Mouse (Mus musculus) heart, postnatal 36 days (tissue): ENCODE measurements around the gene Rnf145. TPM values are rescaled to one million over a fixed set of nuclear protein-coding genes. Genes with fewer than 3 reads are reported as not detected.

Source experiments
- DNase-seq, 2 experiments: peaks; one replicate each; pipeline ENCODE4 v3.0.0; 2021 to 2022
- intact Hi-C: fragments of 180-260 bp; cut with DNase I; formaldehyde crosslinking; loops from one replicate; pipeline ENCODE4 v1.15.1; 2025
- total RNA-seq, 2 experiments: library from RNA; stranded (reverse); gene quantifications; 2 replicates each; pipeline ENCODE4 v1.2.3; 2021

The Rnf145 gene
- total RNA-seq, 2 experiments from 2014 or later = 16.5 to 18.5 TPM

DNA sequence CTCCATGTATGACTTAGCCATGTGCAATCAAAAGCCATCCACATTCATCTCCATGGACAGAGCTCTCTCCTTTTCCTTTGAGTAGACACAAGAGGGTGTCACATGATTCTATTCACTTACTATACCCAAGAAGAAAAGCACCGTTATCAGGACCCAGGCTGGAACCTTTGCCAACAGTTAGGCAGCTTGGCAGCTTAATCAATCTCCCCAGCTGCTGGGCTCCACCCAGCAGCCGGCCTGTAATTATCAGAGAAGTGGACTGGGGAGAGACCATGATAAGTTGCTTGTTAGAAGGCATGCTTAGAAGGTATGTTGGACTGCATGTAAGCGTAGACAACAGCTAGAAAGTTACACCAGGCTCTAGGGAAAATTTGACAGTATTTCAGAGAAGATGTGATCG, 9.9 kb upstream of the Rnf145 start:
- intact Hi-C loops = no loop called here
- no peak for DNase-seq

DNA sequence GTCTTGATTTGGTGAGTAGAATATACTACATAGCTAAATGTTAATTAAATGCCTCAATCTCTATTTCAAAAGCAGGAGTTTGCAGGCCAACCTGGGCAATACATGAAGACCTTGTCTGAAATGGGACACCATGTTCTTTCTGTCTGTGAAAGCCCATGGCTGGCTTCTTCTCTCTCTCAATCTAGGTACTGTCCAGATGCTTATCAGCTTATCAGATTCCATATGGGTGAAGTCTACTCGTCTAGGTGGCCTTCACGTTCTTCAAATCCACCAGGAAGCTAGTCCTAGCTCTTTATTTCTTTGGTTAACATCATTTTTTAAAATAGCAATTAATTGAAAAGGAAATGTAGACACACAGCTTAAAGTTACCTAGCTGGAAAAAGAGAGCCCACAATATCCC, 8.9 kb upstream of the Rnf145 start:
- no peak for DNase-seq
- intact Hi-C loops = no loop called here

DNA sequence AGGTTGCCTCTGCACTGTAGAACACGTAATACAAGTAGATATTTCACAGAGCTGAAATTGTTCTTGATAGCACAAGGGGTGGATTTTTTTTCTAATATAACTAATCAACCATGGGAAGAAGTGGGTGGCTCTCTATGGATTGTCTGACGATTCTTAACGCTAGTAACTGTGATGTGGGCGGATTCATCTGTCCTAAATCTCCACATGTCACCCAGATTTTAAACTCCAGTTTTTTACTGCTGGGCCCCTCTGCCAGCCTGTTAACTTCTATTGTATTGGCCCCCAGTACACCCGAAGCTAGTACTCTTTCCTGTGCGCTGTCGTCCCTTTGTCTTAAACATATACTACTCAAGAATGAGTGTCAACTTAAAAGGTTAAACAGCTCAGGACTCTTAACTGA, 8.4 kb upstream of the Rnf145 start:
- intact Hi-C loops = no loop called here
- DNase-seq = no peak

DNA sequence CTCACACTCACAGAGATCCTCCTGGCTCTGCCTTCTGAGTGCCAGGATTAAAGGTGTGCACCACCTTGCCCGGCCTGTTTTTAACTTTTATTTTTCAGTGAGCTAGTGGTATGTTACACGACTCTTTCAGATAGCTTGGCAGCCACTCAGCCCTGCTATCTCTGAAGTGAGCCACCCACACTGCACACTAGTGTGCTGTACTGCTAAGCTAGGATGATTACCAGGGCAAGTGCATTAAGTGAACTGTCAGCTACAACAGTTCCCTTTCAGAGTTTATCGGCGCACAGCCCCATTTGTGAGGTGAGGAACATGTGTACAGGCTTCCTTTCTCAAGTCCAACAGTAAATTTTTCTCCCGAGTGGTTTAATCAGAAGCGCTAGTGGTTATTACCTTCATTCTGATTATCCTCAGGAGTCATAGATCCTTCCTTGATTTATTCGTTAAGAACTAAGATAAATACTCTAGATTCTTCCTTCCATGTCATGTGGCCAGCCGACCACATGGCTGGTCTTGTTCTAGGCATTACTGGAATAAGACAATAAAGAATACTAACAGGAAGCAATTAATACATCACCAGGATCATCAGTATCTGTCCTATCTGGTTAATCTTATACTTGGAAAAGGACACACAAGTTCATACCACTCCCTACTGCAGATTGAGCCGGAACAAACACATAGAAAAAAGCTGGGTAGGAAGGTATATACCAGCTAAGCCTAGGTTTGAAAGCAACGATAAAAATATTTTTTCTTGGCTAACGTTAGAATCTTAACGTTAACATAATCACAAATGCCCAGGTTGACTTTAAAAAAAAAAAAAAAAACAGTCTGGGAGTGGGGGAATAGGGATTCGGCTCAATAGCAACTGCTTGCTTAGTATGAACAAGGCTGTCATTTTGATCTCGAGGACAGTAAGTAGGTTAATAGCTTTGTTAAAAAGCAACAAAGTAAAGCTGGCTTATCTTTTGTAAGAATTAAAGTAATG, 6.4 kb upstream of the Rnf145 start:
- intact Hi-C loops = no loop called here
- DNase-seq = no peak

DNA sequence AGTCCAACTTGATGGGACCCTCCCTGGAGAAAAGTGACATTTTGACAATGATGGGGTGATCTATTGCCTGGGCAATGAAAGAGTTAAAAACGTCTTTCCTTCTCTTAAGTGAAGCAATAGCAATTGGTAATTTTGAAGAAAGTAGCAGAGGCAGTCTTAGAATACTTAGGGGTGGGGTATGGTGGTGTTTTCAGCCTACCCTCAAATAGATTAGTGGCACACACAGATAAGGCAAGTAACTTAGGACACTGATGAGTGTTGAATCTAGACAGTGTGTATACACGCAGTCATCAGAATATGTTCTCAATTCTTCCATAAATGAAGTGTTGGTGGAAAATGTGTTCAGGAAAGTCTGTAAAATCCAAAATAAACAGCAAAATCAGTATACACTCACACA, 5.7 kb upstream of the Rnf145 start:
- no peak for DNase-seq
- intact Hi-C loops = no loop called here

DNA sequence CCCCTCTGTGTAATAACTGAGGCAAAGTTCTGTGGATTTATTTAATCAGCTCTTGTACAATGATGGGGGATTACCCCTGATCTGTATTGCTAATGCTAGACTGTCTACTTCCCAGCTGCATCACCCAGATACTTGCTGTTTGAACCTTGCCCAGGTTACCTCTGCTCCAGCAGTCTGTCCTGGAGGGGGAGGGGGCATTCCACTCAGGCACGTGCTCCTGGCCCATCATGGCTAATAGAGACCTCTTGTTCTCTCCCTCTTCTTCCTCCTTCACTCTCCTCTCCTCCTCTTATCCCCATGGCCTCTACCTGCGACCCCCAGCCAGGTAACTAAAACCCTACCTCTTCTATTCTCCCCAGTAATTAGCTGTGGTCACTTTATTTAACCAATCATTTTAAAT, 4.1 kb upstream of the Rnf145 start:
- intact Hi-C loops = no loop called here
- DNase-seq = no peak

DNA sequence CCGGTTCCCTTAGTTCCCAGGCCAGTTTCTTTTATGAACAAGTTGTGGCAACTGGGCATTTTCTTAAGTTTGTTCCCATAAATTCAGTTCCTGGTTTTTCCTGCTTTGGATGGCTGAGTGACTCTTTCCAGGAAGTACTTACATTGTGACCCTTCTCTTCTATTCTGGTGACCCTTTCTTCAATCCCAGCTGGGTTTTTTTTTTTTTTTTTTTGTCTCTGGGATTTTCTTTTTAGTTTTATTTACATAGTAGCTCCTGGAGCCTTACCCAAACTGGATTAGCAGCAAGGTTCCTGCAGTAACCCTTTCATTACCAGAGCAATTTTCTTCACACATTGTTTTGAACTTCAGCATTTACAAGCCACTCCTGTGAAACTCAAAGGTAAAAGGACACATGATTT, 2.4 kb upstream of the Rnf145 start:
- no peak for DNase-seq
- intact Hi-C loops = no loop called here

DNA sequence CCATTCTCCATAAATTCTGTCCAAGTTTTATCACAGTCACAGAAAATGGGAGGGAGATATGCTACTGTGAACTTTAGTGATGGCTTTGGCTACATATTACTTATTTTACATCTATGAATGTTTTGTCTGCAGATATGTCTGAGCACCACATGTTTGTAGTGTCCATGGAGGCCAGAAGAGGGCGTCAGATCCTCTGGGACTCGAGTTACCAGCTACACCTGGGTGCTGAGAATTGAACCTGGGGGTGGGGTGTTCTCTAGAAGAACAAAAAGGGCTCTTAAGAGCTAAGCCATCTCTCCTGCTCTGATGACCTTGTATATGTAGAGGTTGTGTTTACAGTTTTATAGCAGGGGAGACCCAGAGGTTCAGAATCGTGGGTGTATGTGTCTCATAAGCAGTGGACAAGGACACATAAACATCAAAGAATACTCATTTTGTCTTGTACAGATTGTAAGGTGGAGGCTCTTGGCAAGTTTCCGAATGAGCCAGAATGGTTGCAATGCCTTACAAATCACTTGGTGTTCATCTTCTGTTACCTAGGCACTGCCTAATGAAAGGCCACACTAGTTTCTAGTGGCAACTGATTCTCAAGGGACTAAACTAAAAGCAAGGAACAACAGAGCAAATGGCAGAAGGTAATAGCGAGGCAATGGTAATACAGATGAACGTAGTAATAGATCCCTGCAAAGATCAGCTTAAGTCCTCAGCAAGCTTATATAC, 1.0 kb upstream of the Rnf145 start:
- DNase-seq = no peak
- intact Hi-C loops = no loop called here

DNA sequence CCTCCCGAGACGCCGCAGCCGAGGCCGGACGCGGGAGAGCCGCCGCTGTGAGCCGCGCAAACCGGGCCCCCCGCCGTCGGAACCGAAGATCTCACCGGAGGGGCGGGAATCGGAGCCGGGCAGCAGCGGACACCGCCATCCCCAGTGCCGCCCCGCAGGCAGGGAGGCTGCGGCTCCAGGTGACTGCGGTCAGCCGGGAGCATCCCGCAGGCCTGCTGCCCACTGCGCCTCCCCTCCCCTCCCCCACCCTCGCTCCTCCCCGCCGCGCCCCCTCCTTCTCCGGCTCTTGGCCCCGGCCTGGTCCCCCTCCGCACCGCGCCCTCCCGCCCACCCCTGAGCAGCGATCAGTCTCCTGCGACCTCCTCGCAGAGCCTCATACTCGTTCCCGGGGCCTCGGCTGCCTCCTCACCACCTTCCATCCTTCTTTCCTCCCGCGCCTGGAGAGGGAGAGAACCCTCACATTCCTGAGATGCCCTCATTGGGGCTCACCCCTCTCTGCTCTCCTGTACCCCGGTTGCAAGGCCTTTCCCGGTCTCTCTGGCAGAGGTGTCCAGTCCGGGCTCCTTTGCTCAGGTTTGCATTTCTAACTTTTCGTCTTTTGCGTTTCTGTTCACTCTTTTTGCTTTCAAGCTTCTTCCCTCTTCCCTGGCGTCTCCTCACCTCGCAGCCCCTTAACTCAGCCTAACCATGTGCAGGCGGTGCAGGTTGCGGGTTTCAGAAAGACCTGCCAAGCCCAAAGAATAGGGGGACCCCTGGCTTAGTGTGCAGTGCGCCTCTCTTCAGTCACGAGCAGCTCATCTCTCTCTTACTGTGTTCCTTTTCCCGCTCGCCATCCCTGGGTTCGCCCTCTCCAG, 559 bp downstream of the Rnf145 start:
- peak; percentile 39 to 51 for DNase-seq
- intact Hi-C loops = no loop called here

DNA sequence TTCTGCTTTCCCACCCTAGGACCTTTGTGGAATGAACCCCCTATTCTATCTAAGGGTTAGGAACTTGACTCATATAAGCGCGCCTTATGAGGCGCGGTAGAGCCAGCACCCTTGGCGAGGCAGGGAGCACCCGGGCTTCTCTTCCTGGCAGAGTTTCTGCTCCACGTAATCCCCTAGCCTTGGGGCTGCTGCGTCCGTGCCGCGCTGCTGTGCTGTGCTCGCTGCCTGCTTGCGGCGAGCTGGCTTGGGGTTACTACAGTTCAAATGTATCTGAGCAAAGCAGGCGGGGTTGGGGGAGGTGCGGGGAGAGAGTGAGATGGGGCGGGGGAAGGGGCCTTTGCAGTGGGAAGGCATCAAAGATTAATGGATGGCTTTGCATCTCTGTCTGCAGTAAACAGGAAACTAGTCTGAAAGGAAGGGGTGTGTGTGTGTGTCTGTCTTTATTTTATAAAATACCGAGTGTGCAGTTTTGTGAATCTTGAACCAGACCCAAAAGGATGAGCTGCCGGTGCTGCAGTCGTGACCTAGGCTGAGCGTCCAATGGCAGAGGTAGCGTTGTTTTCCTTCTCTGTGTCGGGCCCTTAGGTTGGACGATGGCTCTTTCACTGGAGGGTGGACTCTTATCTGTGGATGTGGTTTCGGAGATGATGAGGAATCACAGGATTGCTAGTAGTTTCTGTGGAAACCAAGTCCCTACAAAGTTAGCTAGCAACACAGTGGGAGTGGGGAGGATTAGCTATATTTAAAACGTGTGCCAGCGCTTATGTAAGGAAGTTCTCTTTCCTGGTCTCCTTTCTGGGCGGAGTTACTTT, 1.4 kb downstream of the Rnf145 start:
- peak; percentile 68 to 73 for DNase-seq
- intact Hi-C loops = loop anchor here (1.0 kb wide), 1 partner anchor 50 kb away; the partner anchor contains the start of gene Ublcp1

DNA sequence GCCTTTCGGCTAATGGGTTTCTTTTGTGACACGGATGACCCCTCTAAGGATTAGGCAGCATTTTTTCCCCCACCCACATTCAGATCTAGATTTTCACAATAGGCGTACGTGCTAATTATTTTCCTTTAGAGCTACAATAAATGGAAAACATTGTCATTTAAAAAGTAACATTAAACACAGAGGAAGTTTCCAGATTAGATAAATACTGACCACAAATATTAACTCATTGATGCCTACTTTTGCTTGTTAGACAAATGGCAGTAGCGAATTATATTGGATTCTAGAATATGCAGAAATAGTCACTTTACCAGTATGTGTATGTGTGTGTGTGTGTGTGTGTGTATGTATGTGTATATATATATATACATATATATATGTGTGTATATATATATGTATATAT, 3.8 kb downstream of the Rnf145 start:
- intact Hi-C loops = no loop called here
- DNase-seq = no peak

DNA sequence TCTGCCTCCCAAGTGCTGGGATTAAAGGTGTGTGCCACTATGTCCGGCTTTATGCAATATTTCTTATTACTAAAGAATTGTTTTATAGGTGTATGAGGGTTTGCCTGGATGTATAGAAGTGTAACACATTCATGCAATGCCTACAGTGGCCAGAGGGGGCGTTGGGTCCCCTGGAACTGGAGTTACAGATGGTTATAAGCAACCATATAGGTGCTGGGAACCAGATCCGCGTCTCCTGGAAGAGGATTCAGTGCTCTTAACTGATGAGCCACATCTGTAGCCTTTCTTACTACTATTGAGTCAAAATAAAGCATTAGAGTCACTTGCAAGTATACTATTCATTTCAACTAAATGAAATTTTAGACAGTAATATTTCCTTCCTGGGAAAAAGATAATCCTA, 7.0 kb downstream of the Rnf145 start:
- intact Hi-C loops = no loop called here
- no peak for DNase-seq

DNA sequence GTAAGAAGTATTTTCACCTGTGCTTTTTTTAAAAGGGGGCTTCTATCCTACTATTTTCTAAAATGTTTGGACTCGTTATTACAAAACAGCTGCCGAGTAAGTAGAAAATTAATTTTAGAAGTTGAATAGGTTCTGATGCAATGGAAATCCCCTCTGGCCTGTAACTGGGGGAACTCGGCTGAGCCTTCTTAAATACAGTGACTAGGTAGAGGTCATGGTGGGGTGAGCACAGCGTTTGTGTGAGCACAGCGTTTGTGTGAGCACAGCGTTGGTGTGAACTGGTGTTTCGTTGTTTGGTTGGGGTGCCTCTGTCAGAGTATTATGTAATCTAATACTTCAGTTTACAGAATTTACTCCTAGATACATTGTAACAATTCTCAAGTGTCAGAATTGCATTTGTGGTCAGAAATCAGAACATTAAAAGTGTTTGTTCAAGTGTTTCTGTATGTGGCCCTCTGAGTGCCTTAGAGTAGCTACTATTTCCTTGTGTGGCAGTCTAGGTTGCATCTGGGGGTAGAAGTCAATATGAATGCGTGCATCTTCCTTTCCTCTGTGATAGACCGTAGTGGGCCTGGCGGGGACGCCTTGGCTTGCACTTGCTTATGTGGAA, 8.0 kb downstream of the Rnf145 start:
- DNase-seq = no peak

DNA sequence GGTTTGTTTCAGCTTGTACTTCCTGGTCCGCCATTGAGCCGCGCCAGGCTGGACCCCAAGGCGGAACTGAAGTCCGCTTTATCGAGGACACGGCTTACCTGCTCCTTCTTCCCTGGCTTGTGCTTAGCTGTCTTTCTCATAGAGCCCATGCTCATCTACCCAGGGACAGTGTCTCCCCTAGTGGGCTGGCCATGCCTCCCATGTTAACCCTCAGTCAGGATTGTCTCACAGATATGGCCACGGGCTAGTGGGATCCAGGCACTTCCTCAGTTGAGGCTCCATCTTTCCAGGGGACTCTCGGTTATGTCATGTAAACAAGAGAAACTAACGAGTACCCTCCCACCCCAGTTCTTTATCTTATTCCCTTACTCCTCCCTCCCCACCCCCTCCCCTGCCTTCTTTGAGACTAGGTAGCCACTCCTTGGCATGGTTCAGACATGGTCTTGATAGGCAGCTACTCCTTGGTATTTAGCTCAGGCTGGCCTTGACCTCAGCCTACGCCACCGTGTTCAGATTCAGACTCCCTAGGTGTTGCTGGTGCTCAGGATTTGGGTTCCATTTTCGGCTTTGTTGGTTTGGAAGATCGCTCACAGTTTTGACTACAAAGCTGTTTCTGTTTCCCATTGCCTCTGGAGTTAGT, 9.9 kb downstream of the Rnf145 start:
- no peak for DNase-seq
- intact Hi-C loops = no loop called here

More for the DNA sequence above, 8.0 kb downstream of the Rnf145 start:
- intact Hi-C loops = no loop called here

DNA sequence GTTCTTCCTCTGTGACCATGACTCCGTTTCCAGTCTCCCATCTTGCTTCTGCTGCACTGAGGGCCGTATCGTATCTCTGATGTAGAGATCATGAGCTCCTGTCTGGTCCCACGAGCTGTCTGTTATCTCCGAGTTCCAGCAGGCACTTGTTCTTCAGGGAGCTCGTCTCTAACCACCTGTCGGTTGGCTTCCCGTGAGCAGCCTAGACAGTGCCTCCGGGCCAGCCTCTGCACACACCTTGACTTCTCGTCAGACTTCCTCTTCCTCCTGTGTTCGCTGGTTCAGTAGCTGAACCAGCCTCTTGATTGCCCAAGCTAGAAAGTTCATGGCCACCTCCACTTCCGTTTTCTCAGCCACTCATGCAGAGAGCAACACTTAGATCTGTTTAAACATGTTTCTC, 10.4 kb downstream of the Rnf145 start:
- DNase-seq = no peak
- intact Hi-C loops = no loop called here

DNA sequence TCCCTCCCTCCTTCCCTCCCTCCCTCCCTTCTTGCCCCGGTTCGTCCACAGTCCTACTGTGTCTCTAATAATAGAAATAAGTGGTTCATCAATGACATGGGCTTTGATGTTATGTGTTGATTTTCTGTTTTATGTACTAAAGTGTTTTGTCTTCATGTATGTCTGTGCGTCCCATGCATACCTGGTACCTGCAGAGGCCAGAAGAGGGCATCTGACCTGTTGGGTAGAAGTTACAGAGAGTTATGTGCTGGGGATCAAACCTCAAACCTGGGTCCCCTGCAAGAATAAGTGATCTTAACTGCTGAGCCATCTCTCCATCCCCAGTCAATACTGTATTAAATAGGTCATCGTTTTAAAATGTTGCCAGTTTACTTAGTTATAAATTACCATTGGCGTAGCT, 11.0 kb downstream of the Rnf145 start:
- intact Hi-C loops = no loop called here
- DNase-seq = no peak

DNA sequence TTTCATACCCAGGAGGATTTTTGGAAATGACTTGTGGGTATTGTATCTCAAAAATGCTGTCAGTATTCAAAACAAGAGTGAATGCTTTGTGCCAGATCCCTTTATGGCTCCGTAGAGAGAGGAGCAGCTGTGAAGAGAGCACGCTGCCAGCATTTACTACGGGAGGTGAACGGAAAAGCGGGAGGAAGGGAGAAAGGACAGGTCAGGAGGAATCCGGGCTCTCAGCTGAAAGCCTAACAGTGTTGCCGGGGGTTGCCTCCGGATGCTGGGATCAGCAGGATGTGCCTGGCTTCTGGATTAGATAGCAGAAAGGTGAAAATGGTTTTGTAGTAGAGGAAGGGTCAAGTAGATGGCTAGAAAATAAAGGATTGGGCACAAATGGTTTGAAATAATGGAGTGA, 11.6 kb downstream of the Rnf145 start:
- intact Hi-C loops = no loop called here
- no peak for DNase-seq

DNA sequence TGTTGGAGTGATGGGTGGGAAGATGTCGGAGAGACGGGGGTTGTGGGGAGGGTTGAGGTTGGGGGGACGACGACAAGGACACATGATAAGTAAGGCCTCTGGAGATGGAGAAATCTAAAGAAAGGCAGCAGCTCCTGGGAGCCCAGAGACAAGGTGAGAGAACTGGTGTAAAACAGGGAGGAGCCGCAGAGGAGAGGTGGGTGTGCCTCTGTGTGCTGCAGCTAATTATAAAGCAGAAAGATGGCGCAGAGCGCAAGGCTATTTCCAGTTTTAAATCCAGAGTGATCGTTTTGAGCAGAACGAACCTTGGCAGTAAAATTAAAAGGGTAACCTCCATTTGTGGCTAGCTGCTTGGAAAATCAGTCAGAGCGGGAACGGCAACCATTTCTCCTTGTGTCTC, 12.1 kb downstream of the Rnf145 start:
- intact Hi-C loops = no loop called here

DNA sequence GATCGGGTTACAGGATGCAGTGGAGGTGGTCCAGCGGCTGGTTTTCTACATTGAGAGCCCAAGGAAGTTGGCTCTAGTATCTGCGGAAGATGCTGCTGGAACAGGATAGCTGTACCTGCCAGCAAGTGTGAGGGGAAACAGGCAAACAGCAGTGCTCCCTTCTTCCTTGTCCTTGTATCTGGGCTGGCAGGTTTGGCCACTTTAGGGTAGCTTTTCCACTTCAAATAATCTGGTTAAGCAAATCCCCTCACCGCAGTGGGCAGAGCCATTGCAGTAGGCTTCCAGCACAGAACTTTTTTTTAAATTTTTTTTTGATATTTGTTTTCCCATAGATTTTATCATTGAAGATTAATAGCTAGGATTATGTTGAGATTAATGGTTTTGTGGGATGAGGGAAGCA, 12.9 kb downstream of the Rnf145 start:
- no peak for DNase-seq
- intact Hi-C loops = no loop called here

More for the DNA sequence above, 12.1 kb downstream of the Rnf145 start:
- no peak for DNase-seq
